Mouse (Mus musculus) myocyte (in vitro differentiated cells): ENCODE measurements around the gene Ttll8. TPM values are rescaled to one million over a fixed set of nuclear protein-coding genes. Genes with fewer than 3 reads are reported as not detected.

Experiments used
- H3K27me3 ChIP-seq: one replicate; pipeline ENCODE4 v1.6.1; 2011; ENCODE audit not compliant: control insufficient read depth, insufficient read depth, insufficient read length
- H3K36me3 ChIP-seq: one replicate; pipeline ENCODE4 v1.6.1; 2011; ENCODE audit not compliant: control insufficient read depth, insufficient read depth
- H3K4me2 ChIP-seq: one replicate; pipeline ENCODE4 v1.6.1; 2011; ENCODE audit warnings: low read depth, control low read depth
- H3K4me3 ChIP-seq: one replicate; pipeline ENCODE4 v1.5.1; 2011; ENCODE audit warnings: mild to moderate bottlenecking, control low read depth, moderate library complexity
- H3K79me2 ChIP-seq: one replicate; pipeline ENCODE4 v1.6.1; 2011; ENCODE audit not compliant: control insufficient read depth, insufficient read depth
- H3ac ChIP-seq: one replicate; pipeline ENCODE4 v1.6.1; 2011; ENCODE audit not compliant: control insufficient read depth, insufficient read length
- CEBPB ChIP-seq: IDR thresholded peaks from 2 replicates; pipeline ENCODE4 v1.6.1; 2011; ENCODE audit warnings: mild to moderate bottlenecking, moderate library complexity; ENCODE audit not compliant: poor library complexity, insufficient read depth, severe bottlenecking
- E2F4 ChIP-seq: IDR thresholded peaks from one replicate; pipeline ENCODE4 v1.6.1; 2011; ENCODE audit warnings: mild to moderate bottlenecking, control low read depth, moderate library complexity; ENCODE audit not compliant: insufficient read depth
- MAX ChIP-seq: IDR thresholded peaks from one replicate; pipeline ENCODE4 v1.6.1; 2011; ENCODE audit warnings: low read depth, mild to moderate bottlenecking, control low read depth
- MYOD1 ChIP-seq, 3 experiments: IDR thresholded peaks; one replicate each; pipeline ENCODE4 v1.6.1; 2011; ENCODE audit warnings: control low read depth in 2 of 3, low read depth in 2 of 3, mild to moderate bottlenecking in 2 of 3, moderate library complexity in 1 of 3; ENCODE audit not compliant: insufficient read length in 2 of 3, control insufficient read depth in 1 of 3
- MYOG ChIP-seq, 3 experiments: IDR thresholded peaks; one replicate each; pipeline ENCODE4 v1.6.1; 2011; ENCODE audit warnings: control low read depth in 2 of 3, low read depth in 2 of 3, mild to moderate bottlenecking in 2 of 3; ENCODE audit not compliant: insufficient read length in 2 of 3, control insufficient read depth in 1 of 3, insufficient read depth in 1 of 3
- POLR2A ChIP-seq: IDR thresholded peaks from one replicate; pipeline ENCODE4 v1.6.1; 2011; ENCODE audit warnings: low read depth, mild to moderate bottlenecking, control low read depth, moderate library complexity; ENCODE audit not compliant: insufficient read length
- POLR2AphosphoS2 ChIP-seq: IDR thresholded peaks from one replicate; pipeline ENCODE4 v1.6.1; 2011; ENCODE audit warnings: low read depth, control low read depth; ENCODE audit not compliant: insufficient read length
- REST ChIP-seq: IDR thresholded peaks from one replicate; pipeline ENCODE4 v1.6.1; 2011; ENCODE audit warnings: mild to moderate bottlenecking, control low read depth, moderate library complexity; ENCODE audit not compliant: insufficient read depth, insufficient read length
- SRF ChIP-seq: IDR thresholded peaks from one replicate; pipeline ENCODE4 v1.6.1; 2011; ENCODE audit warnings: low read depth; ENCODE audit not compliant: control insufficient read depth, insufficient read length
- TCF12 ChIP-seq: IDR thresholded peaks from one replicate; pipeline ENCODE4 v1.6.1; 2011; ENCODE audit warnings: mild to moderate bottlenecking, control low read depth; ENCODE audit not compliant: poor library complexity, insufficient read depth, severe bottlenecking
- TCF3 ChIP-seq: IDR thresholded peaks from one replicate; pipeline ENCODE4 v1.6.1; 2011; ENCODE audit warnings: low read depth, control low read depth; ENCODE audit not compliant: insufficient read length
- USF1 ChIP-seq: IDR thresholded peaks from one replicate; pipeline ENCODE4 v1.6.1; 2011; ENCODE audit warnings: low read depth, mild to moderate bottlenecking, control low read depth, moderate library complexity
- polyA plus RNA-seq: library from polyadenylated mRNA; unstranded; fragments of >200 nt; fragmentation: generic; extraction: Trizol; gene quantifications from one replicate; pipeline ENCODE4 v1.2.1, GENCODE M21; 2012; ENCODE audit warnings: missing spikeins

The Ttll8 gene
- polyA plus RNA-seq, 1 experiment = not detected

GRCm38 (mm10) chr15:88851076-88851475, 103.1 kb downstream of the Ttll8 start:
- H3ac ChIP-seq = no peak overlapping the region
- no peak overlapping the region for H3K4me2 ChIP-seq
- no peaks in the 10 kb centered on the region for H3K27me3 ChIP-seq
- no peaks in the 10 kb centered on the region for H3K36me3 ChIP-seq
- no peak for TF ChIP-seq MAX
- no peak for TF ChIP-seq E2F4
- no peak for TF ChIP-seq MYOG (IDR thresholded peaks at IDR 0.05; ENCODE audit: control insufficient read depth in 1 of 3, insufficient read depth in 1 of 3, insufficient read length in 2 of 3, low read depth in 2 of 3)
- TF ChIP-seq REST = no peak
- no peak for TF ChIP-seq POLR2A
- TF ChIP-seq CEBPB = no peak
- H3K4me3 ChIP-seq = no peak overlapping the region
- H3K79me2 ChIP-seq = no peaks in the 10 kb centered on the region

GRCm38 (mm10) chr15:88850146-88850826, 103.9 kb downstream of the Ttll8 start:
- TF ChIP-seq MYOG (IDR thresholded peaks at IDR 0.05; ENCODE audit: control insufficient read depth in 1 of 3, insufficient read depth in 1 of 3, insufficient read length in 2 of 3, low read depth in 2 of 3) (peak in 1 of 3 experiments; percentile 1), REST (no peak), POLR2A (no peak), MAX (no peak), MYOD1 (IDR thresholded peaks at IDR 0.05; ENCODE audit: control insufficient read depth in 1 of 3, insufficient read length in 2 of 3, low read depth in 2 of 3) (no peak), USF1 (no peak), CEBPB (no peak), SRF (no peak)
- H3ac ChIP-seq = no peak overlapping the region
- H3K36me3 ChIP-seq = no peaks in the 10 kb centered on the region
- no peaks in the 10 kb centered on the region for H3K27me3 ChIP-seq
- H3K79me2 ChIP-seq = no peaks in the 10 kb centered on the region
- H3K4me3 ChIP-seq = no peak overlapping the region
- no peak overlapping the region for H3K4me2 ChIP-seq

GRCm38 (mm10) chr15:88849621-88850020, 104.6 kb downstream of the Ttll8 start:
- no peaks in the 10 kb centered on the region for H3K36me3 ChIP-seq
- H3K4me3 ChIP-seq = no peak overlapping the region
- TF ChIP-seq USF1 (no peak), MYOG (IDR thresholded peaks at IDR 0.05; ENCODE audit: control insufficient read depth in 1 of 3, insufficient read depth in 1 of 3, insufficient read length in 2 of 3, low read depth in 2 of 3) (no peak), POLR2AphosphoS2 (no peak), MYOD1 (IDR thresholded peaks at IDR 0.05; ENCODE audit: control insufficient read depth in 1 of 3, insufficient read length in 2 of 3, low read depth in 2 of 3) (no peak), SRF (no peak), POLR2A (no peak)
- H3ac ChIP-seq = no peak overlapping the region
- no peaks in the 10 kb centered on the region for H3K27me3 ChIP-seq
- H3K4me2 ChIP-seq = no peak overlapping the region
- H3K79me2 ChIP-seq = no peaks in the 10 kb centered on the region

- Histone ChIP-seq H3K36me3 (no peaks in the 10 kb centered on the region), H3K27me3 (no peaks in the 10 kb centered on the region), H3K4me3 (no peak overlapping the region), H3K79me2 (no peaks in the 10 kb centered on the region), H3K4me2 (no peak overlapping the region), H3ac (no peak overlapping the region)
- TF ChIP-seq TCF12 (no peak), MYOD1 (IDR thresholded peaks at IDR 0.05; ENCODE audit: control insufficient read depth in 1 of 3, insufficient read length in 2 of 3, low read depth in 2 of 3) (no peak), TCF3 (no peak), CEBPB (no peak), REST (no peak), SRF (no peak), POLR2A (no peak), MAX (no peak), MYOG (IDR thresholded peaks at IDR 0.05; ENCODE audit: control insufficient read depth in 1 of 3, insufficient read depth in 1 of 3, insufficient read length in 2 of 3, low read depth in 2 of 3) (no peak), POLR2AphosphoS2 (no peak), USF1 (no peak), E2F4 (no peak)
Measured at GRCm38 (mm10) chr15:88848661-88849060, 105.6 kb downstream of the Ttll8 start.

- TF ChIP-seq REST = no peak
- no peak for TF ChIP-seq USF1
- no peak for TF ChIP-seq MAX
- H3K79me2 ChIP-seq = no peaks in the 10 kb centered on the region
- H3K4me3 ChIP-seq = no peak overlapping the region
- H3K4me2 ChIP-seq = no peak overlapping the region
- no peaks in the 10 kb centered on the region for H3K27me3 ChIP-seq
- no peak overlapping the region for H3ac ChIP-seq
- no peaks in the 10 kb centered on the region for H3K36me3 ChIP-seq
Measured at GRCm38 (mm10) chr15:88844966-88845365, 109.3 kb downstream of the Ttll8 start.
